Mouse (Mus musculus) small intestine, adult 2 months (tissue): ENCODE measurements around the gene Degs1. TPM values are rescaled to one million over a fixed set of nuclear protein-coding genes. Genes with fewer than 3 reads are reported as not detected.

Source experiments
- H3K27ac ChIP-seq: fragments of 200-500 bp; 2 replicates; pipeline ENCODE4 v1.5.1; 2012; ENCODE audit warnings: low read depth, low read length, control low read depth, inconsistent platforms; ENCODE audit not compliant: insufficient read depth
- H3K27me3 ChIP-seq: fragments of 200-500 bp; 2 replicates; pipeline ENCODE4 v1.6.1; 2012; ENCODE audit warnings: mild to moderate bottlenecking, moderate library complexity, low read length, inconsistent platforms; ENCODE audit not compliant: control insufficient read depth, insufficient read depth
- H3K36me3 ChIP-seq: fragments of 200-500 bp; 2 replicates; pipeline ENCODE4 v1.6.1; 2012; ENCODE audit warnings: mild to moderate bottlenecking, low read length, control low read depth, inconsistent platforms; ENCODE audit not compliant: control insufficient read depth, insufficient read depth
- H3K4me1 ChIP-seq: fragments of 200-500 bp; 2 replicates; pipeline ENCODE4 v1.6.1; 2012; ENCODE audit warnings: low read length, inconsistent platforms, mixed read lengths; ENCODE audit not compliant: control insufficient read depth, insufficient read depth, insufficient read length
- H3K4me3 ChIP-seq: fragments of 200-500 bp; 2 replicates; pipeline ENCODE4 v1.5.1; 2012; ENCODE audit warnings: low read depth, mild to moderate bottlenecking, control low read depth, inconsistent platforms, low read length, moderate library complexity
- CTCF ChIP-seq: fragments of 200-500 bp; IDR thresholded peaks from 2 replicates; pipeline ENCODE4 v1.5.1; 2012; ENCODE audit warnings: low read depth, mild to moderate bottlenecking, control low read depth, inconsistent platforms, low read length, moderate library complexity, mixed read lengths; ENCODE audit not compliant: insufficient replicate concordance, insufficient read length; ENCODE audit errors: extremely low read depth
- POLR2A ChIP-seq: fragments of 200-500 bp; IDR thresholded peaks from 2 replicates; pipeline ENCODE4 v1.6.1; 2012; ENCODE audit warnings: low read depth, mild to moderate bottlenecking, control low read depth, inconsistent platforms, low read length, moderate library complexity
- WGBS: fragments of 180-500 bp; shearing (Covaris S2); methylation state at CpG from one replicate; pipeline ENCODE4 v1.1.7; 2018; 5-methylcytosine and 5-hydroxymethylcytosine counted together
- polyA plus RNA-seq: library from polyadenylated mRNA; depleted of rRNA; stranded (reverse); fragments of >200 nt; gene quantifications from 2 replicates; pipeline ENCODE4 v1.2.3, GENCODE M21; 2012

Degs1 gene
- polyA plus RNA-seq, 1 experiment: 14.1 TPM

DNA sequence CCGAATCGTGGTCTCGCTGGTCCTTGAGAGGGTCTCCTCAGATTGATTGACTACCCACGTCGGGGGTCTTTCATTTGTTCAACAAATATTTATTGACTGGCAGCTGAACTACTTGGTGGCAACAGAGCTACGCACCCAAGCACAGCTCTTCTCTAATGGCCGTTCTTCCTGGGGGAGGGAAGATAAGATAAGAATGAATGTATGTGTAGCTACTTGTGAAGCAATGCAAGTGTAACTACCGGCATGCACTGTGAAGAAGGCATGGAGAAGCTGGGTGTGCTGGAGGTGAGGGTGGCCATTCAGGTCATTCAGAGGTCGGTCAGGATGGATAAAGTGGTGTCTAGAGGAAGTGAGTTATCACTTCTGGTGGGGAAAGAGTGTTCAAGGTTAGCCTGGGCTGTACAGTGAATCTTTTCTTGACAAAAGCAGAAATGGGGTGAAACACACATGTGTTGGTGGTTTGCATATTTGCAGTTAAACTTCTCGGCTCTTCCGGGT, 16.5 kb downstream of the Degs1 start:
- Histone ChIP-seq H3K27me3 (no peaks in the 10 kb centered on the region), H3K4me3 (no peak overlapping the region), H3K4me1 (peaks cover 13% of the 10 kb centered on the region; the same call in 1 of the 2 replicates), H3K36me3 (no peaks in the 10 kb centered on the region), H3K27ac (no peak overlapping the region)
- 68% methylated on average over 11 of the region's 11 CpGs for WGBS
- TF ChIP-seq POLR2A: no peak
- TF ChIP-seq CTCF: no peak

DNA sequence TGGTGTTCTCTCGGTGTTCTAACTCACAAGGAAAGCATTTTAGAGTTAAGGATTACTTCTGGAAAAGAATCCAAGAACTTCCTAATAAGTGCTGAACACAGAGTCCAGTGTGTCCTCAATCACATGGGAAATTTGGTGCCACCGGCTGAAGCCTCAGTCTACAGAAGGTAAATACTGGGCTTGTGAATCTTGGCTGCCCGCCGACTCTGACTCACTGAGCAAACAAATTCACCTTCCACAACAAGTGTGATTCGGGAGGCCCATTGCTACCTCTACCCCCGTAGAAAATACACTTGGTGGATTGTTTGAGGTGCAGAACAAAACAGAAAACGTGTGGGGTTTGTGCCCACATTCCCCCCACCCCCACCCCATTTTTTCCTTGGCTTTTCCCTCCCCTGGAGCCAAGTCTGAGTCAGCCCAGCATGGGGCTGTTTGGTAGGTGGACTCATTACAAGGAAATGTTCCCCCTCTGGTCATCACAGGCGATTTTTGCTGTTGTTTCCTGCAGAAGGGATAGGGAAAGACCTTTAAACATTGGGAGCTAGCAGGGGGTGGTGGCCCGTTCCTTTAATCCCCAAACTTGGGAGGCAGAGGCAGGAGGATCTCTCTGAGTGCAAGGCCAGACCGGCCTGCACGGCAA, 26.4 kb downstream of the Degs1 start:
- no peak for TF ChIP-seq POLR2A
- TF ChIP-seq CTCF: no peak
- H3K4me3 ChIP-seq: no peak overlapping the region
- no peaks in the 10 kb centered on the region for H3K36me3 ChIP-seq
- no peaks in the 10 kb centered on the region for H3K27me3 ChIP-seq
- 34% methylated on average over 11 of the region's 11 CpGs for WGBS
- peak overlapping the region; percentile 48 for H3K27ac ChIP-seq
- H3K4me1 ChIP-seq: peaks cover 23% of the 10 kb centered on the region

DNA sequence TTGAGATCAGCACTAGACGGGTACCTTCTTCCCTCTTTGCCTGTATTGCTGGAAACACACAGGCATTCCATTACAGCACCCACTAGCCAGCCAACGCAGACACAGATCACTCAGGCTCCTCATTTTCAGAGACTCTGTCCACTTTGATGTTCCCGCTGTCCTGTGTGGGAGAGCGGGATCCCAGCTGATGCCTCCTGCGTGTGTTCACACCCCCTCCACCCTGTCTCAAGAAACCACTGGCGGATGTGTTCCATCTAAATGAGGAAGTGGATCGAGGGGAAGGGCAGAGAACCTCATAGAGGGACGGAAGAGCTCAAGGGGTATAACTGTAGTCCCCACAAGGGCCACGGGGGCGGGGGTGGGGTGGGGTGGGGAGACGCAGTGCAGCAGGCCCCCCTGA, 27.6 kb downstream of the Degs1 start:
- WGBS: 63% methylated on average over 11 of the region's 11 CpGs
- H3K27me3 ChIP-seq: no peaks in the 10 kb centered on the region
- peaks cover 23% of the 10 kb centered on the region for H3K4me1 ChIP-seq
- TF ChIP-seq CTCF (no peak), POLR2A (no peak)
- 0 out of 2 replicates have a peak overlapping the region, but pooled peaks have one; percentile 2 for H3K4me3 ChIP-seq
- H3K27ac ChIP-seq: peak overlapping the region; percentile 92
- no peaks in the 10 kb centered on the region for H3K36me3 ChIP-seq

DNA sequence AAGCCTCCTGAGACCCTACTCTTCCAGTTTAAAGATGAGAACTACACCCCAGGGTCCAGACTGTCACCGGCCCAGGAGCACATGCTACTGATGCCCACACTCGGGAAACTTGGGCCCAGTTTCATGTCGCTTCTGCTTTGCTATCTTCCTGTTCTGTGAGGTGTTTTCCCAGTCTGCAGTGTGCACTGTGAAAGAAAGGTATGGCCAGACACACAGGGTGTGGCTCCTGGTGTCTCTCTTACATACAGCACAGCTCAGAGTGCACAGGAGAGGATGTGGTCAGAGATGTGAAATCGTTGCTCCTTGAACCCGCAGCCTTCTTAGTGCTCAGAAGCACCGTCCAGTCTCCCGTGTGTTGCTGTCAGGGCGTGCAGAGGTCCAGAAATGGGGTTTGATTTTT, 28.0 kb downstream of the Degs1 start:
- H3K4me3 ChIP-seq: 0 out of 2 replicates have a peak overlapping the region, but pooled peaks have one; percentile 2
- peak overlapping the region; percentile 92 for H3K27ac ChIP-seq

DNA sequence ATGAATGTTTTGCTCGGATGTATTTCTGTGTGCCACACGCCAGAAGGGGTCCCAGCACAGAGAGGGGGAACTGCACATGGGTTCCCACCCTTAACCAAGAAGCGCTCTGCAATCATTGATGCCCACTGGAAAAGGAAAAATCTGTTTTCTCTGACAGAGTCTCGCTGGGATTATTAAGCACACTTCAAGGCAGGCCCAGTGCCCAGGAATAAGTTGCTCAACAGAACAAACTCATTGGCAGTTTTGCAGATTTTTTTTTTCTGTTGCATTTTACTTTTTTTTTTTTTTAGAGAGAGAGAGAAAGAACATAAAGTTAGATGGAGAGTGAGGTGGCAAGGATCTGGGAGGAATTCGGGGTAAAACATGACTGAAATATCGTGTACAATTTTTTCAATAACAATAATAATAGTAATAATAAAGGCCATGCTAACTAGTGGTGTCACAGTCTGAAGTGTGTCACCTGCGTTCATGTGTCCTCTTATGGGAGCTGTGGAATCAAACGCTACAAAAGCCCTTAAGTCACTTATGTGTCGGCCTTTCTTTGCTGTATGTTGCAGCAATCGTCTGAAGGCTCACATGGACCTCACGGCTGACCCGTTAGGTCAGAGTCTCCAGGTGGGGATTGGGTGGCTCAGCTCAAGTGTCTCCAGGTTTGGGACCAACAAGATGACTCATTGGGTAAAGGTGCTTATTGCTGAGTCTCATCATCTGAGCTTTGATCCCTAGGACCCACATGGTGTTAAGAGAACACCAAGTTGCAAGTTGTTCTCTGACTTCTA, 28.7 kb downstream of the Degs1 start:
- Histone ChIP-seq H3K4me1 (peaks cover 28% of the 10 kb centered on the region), H3K27me3 (no peaks in the 10 kb centered on the region), H3K27ac (peak overlapping the region; percentile 92), H3K36me3 (no peaks in the 10 kb centered on the region), H3K4me3 (no peak overlapping the region)
- TF ChIP-seq POLR2A: no peak
- WGBS: 85% methylated on average over 12 of the region's 12 CpGs

More for the DNA sequence above, 28.0 kb downstream of the Degs1 start:
- TF ChIP-seq CTCF (no peak), POLR2A (no peak)
- peaks cover 25% of the 10 kb centered on the region for H3K4me1 ChIP-seq
- WGBS: 59% methylated on average over 8 of the region's 8 CpGs
- no peaks in the 10 kb centered on the region for H3K36me3 ChIP-seq
- H3K27me3 ChIP-seq: no peaks in the 10 kb centered on the region

DNA sequence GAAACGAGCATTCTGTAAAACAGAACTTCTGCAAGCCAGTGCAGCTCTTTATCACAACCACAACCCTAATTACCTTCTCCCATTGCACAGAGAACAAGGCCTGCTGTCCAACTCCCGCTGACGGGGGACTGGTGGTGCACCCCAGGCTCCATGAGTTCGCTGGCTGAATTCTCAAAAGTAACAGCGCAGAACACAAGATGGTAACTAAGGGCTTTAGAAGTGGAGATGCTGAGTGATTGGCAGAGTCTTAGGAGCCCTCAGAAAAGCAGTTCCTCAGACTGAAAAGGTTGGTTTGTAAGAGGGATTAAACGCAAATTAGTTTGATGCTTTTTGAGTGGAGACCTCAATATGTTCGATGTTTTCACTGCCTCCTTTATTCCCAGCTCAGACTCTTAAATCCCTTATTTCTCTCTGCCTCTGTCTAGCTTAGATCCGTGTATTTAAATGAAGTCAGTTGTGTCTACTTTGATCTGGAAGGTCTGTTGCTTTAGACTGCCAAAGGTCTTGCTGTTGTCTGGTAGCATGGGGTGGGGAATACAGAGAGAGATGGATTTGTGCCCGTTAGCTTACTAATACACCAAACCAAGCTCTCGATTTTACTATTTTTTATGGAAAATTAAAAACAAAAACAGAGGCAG, 30.0 kb downstream of the Degs1 start:
- peaks cover 28% of the 10 kb centered on the region for H3K4me1 ChIP-seq
- no peak overlapping the region for H3K4me3 ChIP-seq
- no peak for TF ChIP-seq POLR2A
- TF ChIP-seq CTCF: no peak
- WGBS: 93% methylated on average over 10 of the region's 10 CpGs
- H3K27me3 ChIP-seq: no peaks in the 10 kb centered on the region
- no peaks in the 10 kb centered on the region for H3K36me3 ChIP-seq
- no peak overlapping the region for H3K27ac ChIP-seq

DNA sequence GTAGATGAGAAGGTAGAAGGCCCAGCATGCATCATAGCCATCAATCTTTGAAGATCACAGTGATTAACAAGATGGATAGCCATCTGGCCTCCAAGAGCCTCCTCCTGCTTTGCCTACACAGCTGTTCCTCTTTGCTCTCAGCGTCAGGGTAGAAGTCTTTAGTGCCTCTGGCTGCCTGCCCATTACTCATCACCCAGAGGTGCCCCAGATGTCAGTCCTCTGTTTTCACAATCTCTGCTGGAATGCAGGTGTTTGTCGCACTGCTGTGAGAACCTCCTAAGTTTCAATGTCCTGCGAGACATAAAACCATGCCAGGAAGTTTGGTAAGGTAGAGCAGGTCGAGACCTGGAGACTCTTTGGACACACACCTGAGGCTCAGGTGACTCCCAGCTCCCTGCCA, 31.9 kb downstream of the Degs1 start:
- H3K4me1 ChIP-seq: peaks cover 18% of the 10 kb centered on the region
- no peak overlapping the region for H3K27ac ChIP-seq
- H3K36me3 ChIP-seq: no peaks in the 10 kb centered on the region
- H3K4me3 ChIP-seq: no peak overlapping the region
- 26% methylated on average over 4 of the region's 4 CpGs for WGBS
- H3K27me3 ChIP-seq: no peaks in the 10 kb centered on the region
- TF ChIP-seq POLR2A (no peak), CTCF (no peak)
